Mouse (Mus musculus) embryonic facial prominence, embryonic 11.5 days (tissue): Measurements from ENCODE around the gene Gpr153. TPM values are rescaled to one million over a fixed set of nuclear protein-coding genes. Genes with fewer than 3 reads are reported as not detected.
A peak's percentile ranks its signal among the peaks of the same experiment; 100 is the strongest.

Source experiments
- ATAC-seq: fragments of 200-750 bp; cut with Nextera tagmentation; replicated peaks from 2 replicates; pipeline ENCODE4 v1.8.0; 2017; ENCODE audit warnings: low read depth; ENCODE audit not compliant: insufficient number of reproducible peaks, low FRiP score, low TSS enrichment
- DNase-seq: peaks from one replicate; pipeline ENCODE4 v3.0.0-alpha.2; 2015; ENCODE audit warnings: low spot score
- H3K27ac ChIP-seq: fragments of 300-500 bp; sonication (generic); replicated peaks from 2 replicates; pipeline ENCODE4 v1.5.1; 2014; ENCODE audit warnings: mild to moderate bottlenecking, low read depth, low read length, control low read depth
- H3K27me3 ChIP-seq: fragments of 300-500 bp; sonication (generic); 2 replicates; pipeline ENCODE4 v1.6.1; 2014; ENCODE audit warnings: mild to moderate bottlenecking, low read length, moderate library complexity, mixed read lengths; ENCODE audit not compliant: control insufficient read depth, insufficient read depth
- H3K36me3 ChIP-seq: fragments of 300-500 bp; sonication (generic); replicated peaks from 2 replicates; pipeline ENCODE4 v1.6.1; 2014; ENCODE audit warnings: low read depth, mild to moderate bottlenecking, low read length, moderate library complexity, mixed read lengths; ENCODE audit not compliant: control insufficient read depth, insufficient read depth
- H3K4me1 ChIP-seq: fragments of 300-500 bp; sonication (generic); 2 replicates; pipeline ENCODE4 v1.6.1; 2014; ENCODE audit warnings: low read length, mixed read lengths; ENCODE audit not compliant: control insufficient read depth, insufficient read depth
- H3K4me2 ChIP-seq: fragments of 300-500 bp; sonication (generic); 2 replicates; pipeline ENCODE4 v1.6.1; 2014; ENCODE audit warnings: low read depth, mild to moderate bottlenecking, control low read depth, low read length, moderate library complexity
- H3K4me3 ChIP-seq: fragments of 300-500 bp; sonication (generic); 2 replicates; pipeline ENCODE4 v1.5.1; 2014; ENCODE audit warnings: low read depth, low read length, control low read depth
- H3K9ac ChIP-seq: fragments of 300-500 bp; sonication (generic); replicated peaks from 2 replicates; pipeline ENCODE4 v1.6.1; 2014; ENCODE audit warnings: mild to moderate bottlenecking, control low read depth, low read length
- H3K9me3 ChIP-seq: fragments of 300-500 bp; sonication (generic); replicated peaks from 2 replicates; pipeline ENCODE4 v1.6.1; 2016; ENCODE audit warnings: mild to moderate bottlenecking, low read length, inconsistent platforms, mixed read lengths; ENCODE audit not compliant: control insufficient read depth
- WGBS: fragments of 180-500 bp; shearing (Covaris S2); extraction: QIAGEN DNeasy Blood & Tissue Kit; methylation state at CpG from one replicate; pipeline ENCODE4 v1.1.7; 2014; 5-methylcytosine and 5-hydroxymethylcytosine counted together
- polyA plus RNA-seq: library from polyadenylated mRNA; unstranded; fragments of >200 nt; fragmentation: Nextera tagmentation; extraction: Ambion mirVana; gene quantifications from 2 replicates; pipeline ENCODE4 v1.2.1, GENCODE M21; 2014

Gene Gpr153
- polyA plus RNA-seq, 1 experiment from 2014 or later, result 4.3 TPM

- ATAC-seq, result no peak
- WGBS, result 80% methylated on average over 6 of the region's 6 CpGs
Observed at GRCm38 (mm10) chr4:152328691-152329090, 54.7 kb downstream of the Gpr153 start.

GRCm38 (mm10) chr4:152332952-152333351, 58.9 kb downstream of the Gpr153 start:
- peaks cover 28% of the 10 kb centered on the region for H3K36me3 ChIP-seq
- no peak overlapping the region for H3K9ac ChIP-seq
- H3K4me2 ChIP-seq, result no peak overlapping the region
- H3K27ac ChIP-seq, result no peak overlapping the region
- no peak overlapping the region for H3K4me3 ChIP-seq
- ATAC-seq, result peak; percentile 32; the same call in 1 of the 2 replicates
- 41% methylated on average over 2 of the region's 2 CpGs for WGBS
- no peaks in the 10 kb centered on the region for H3K9me3 ChIP-seq
- peak; percentile 83 for DNase-seq
- H3K4me1 ChIP-seq, result no peaks in the 10 kb centered on the region
- peaks cover 9% of the 10 kb centered on the region for H3K27me3 ChIP-seq

More at GRCm38 (mm10) chr4:152328691-152329090, 54.7 kb downstream of the Gpr153 start:
- Histone ChIP-seq H3K4me1 (0 out of 2 replicates have a peak, but pooled peaks cover 3% of the 10 kb centered on the region), H3K9ac (no peak overlapping the region), H3K4me2 (no peak overlapping the region), H3K9me3 (no peaks in the 10 kb centered on the region), H3K27ac (no peak overlapping the region), H3K36me3 (peaks cover 20% of the 10 kb centered on the region), H3K4me3 (no peak overlapping the region), H3K27me3 (no peaks in the 10 kb centered on the region)
- DNase-seq, result peak; percentile 59

GRCm38 (mm10) chr4:152333587-152333986, 59.6 kb downstream of the Gpr153 start:
- no peak overlapping the region for H3K9ac ChIP-seq
- no peak overlapping the region for H3K4me2 ChIP-seq
- peaks cover 14% of the 10 kb centered on the region for H3K27me3 ChIP-seq
- DNase-seq (no peak), ATAC-seq (no peak)
- H3K4me3 ChIP-seq, result no peak overlapping the region
- H3K36me3 ChIP-seq, result peaks cover 28% of the 10 kb centered on the region
- no peak overlapping the region for H3K27ac ChIP-seq
- 95% methylated on average over 12 of the region's 12 CpGs for WGBS
- H3K4me1 ChIP-seq, result no peaks in the 10 kb centered on the region
- H3K9me3 ChIP-seq, result no peaks in the 10 kb centered on the region

Other genes starting within 250 kb of the Gpr153 start
- 21.1 and 21.5 TPM in 2 replicates for gene Zbtb48, start 246.6 kb upstream of the Gpr153 start, polyA plus RNA-seq
- gene Tas1r1, start 235.7 kb upstream of the Gpr153 start, polyA plus RNA-seq, result 0.25 and 0.55 TPM in 2 replicates
- 28.3 and 31.4 TPM in 2 replicates for gene Nol9, start 234.9 kb upstream of the Gpr153 start, polyA plus RNA-seq
- 5.3 and 6.8 TPM in 2 replicates for gene Plekhg5, start 201.7 kb upstream of the Gpr153 start, polyA plus RNA-seq
- gene Tnfrsf25, start 158.3 kb upstream of the Gpr153 start, polyA plus RNA-seq, result 0.21 and 0.75 TPM in 2 replicates
- 6.2 and 7.3 TPM in 2 replicates for gene Espn, start 121.9 kb upstream of the Gpr153 start, polyA plus RNA-seq
- 0.22 and 0.24 TPM in 2 replicates for gene Hes2, start 115.4 kb upstream of the Gpr153 start, polyA plus RNA-seq
- 47.5 and 54.9 TPM in 2 replicates for gene Acot7, start 96.1 kb upstream of the Gpr153 start, polyA plus RNA-seq
- gene Hes3, start 17.4 kb downstream of the Gpr153 start, polyA plus RNA-seq, result 0.32 and 0.65 TPM in 2 replicates
- gene Icmt, start 23.0 kb downstream of the Gpr153 start, polyA plus RNA-seq, result 23.4 and 24.8 TPM in 2 replicates
- gene Rnf207, start 44.8 kb downstream of the Gpr153 start, polyA plus RNA-seq, result 0.41 and 1.0 TPM in 2 replicates
- gene Rpl22, start 51.5 kb downstream of the Gpr153 start, polyA plus RNA-seq, result 404 and 441 TPM in 2 replicates
- gene Chd5, start 64.4 kb downstream of the Gpr153 start, polyA plus RNA-seq, result 0.14 TPM in 2 replicates
- gene Nphp4, start 202.5 kb downstream of the Gpr153 start, polyA plus RNA-seq, result 2.2 and 2.9 TPM in 2 replicates
- 5.4 and 5.9 TPM in 2 replicates for gene Kcnab2, start 203.6 kb downstream of the Gpr153 start, polyA plus RNA-seq